Mouse (Mus musculus): ENCODE data around the gene Nek10. TPM values are rescaled to one million over a fixed set of nuclear protein-coding genes. Genes with fewer than 3 reads are reported as not detected.
A peak's percentile ranks its signal among the peaks of the same experiment; 100 is the strongest.
"Not testable (repeated sequence)": the region's sequence is repeated elsewhere in the genome, so short reads cannot be mapped to it uniquely, and the experiment has no call there.

Gene Nek10
- polyA plus RNA-seq, 1 experiment from 2014 or later = 0.01 TPM

DNA sequence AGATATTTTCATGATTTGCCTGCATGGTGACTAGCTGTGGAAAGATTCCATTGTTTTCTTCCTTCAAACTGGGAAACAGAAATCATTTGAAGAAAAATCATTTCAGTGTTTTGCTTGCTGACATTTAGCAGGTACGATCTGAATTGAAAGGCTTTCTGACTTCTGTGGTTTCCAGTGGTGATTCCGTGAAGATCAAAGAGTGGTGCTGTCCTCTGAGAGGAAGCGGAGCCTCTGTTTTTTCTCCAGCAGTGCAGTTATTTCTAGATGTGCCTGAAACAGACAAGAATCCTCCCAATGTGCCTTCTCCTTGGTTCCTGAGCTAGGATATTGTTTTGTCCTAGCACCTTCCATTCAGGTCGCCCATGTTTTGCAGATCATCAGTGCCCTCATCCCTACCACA is 208.2 kb downstream of the Nek10 start:
- no peaks in the 10 kb centered on the region for H3K36me3 ChIP-seq (ENCODE audit: insufficient read depth, low read length)
- no peaks in the 10 kb centered on the region for H3K4me1 ChIP-seq (replicated peaks; ENCODE audit: insufficient read depth, low read length)

DNA sequence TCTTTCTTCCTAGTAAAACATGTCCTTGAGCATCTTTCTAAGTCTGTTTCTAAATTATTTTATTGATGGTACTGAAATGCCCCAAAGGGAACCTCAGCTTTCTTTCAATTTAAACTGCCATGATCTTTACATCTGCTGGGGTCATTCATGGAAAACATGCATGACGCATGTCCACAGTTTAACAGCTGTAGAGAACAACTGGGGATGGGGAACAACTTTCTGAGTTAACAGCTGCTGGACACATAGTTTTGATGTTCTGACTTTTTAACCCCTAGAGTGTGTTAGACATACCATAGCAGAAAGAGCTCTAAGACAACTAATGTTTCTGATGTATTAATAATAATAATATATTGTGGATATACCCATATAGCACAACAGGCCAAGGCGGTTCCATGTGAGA is 211.6 kb downstream of the Nek10 start:
- Histone ChIP-seq H3K4me2 (ENCODE audit: low read length) (no peak overlapping the region), H3K9ac (ENCODE audit: low read depth, low read length) (no peak overlapping the region), H3K36me3 (ENCODE audit: insufficient read depth, low read length) (no peaks in the 10 kb centered on the region), H3K9me3 (replicated peaks; ENCODE audit: low read length) (no peaks in the 10 kb centered on the region), H3K4me1 (replicated peaks; ENCODE audit: insufficient read depth, low read length) (no peaks in the 10 kb centered on the region), H3K27me3 (ENCODE audit: insufficient read depth, low read length) (no peaks in the 10 kb centered on the region), H3K4me3 (replicated peaks; ENCODE audit: low read depth, low read length) (no peak overlapping the region), H3K27ac (no peak overlapping the region)
- DNase-seq (ENCODE audit: low spot score) (no peak), ATAC-seq (replicated peaks; ENCODE audit: low FRiP score, low read depth) (no peak)
- no peak for TF ChIP-seq CTCF (IDR thresholded peaks at IDR 0.05; ENCODE audit: low read depth)
- 80% methylated on average over 2 of the region's 2 CpGs for WGBS

More for the DNA sequence above, 208.2 kb downstream of the Nek10 start:
- Histone ChIP-seq H3K4me3 (replicated peaks; ENCODE audit: low read depth, low read length) (no peak overlapping the region), H3K27ac (no peak overlapping the region), H3K4me2 (ENCODE audit: low read length) (no peak overlapping the region), H3K9me3 (replicated peaks; ENCODE audit: low read length) (no peaks in the 10 kb centered on the region), H3K9ac (ENCODE audit: low read depth, low read length) (no peak overlapping the region), H3K27me3 (ENCODE audit: insufficient read depth, low read length) (no peaks in the 10 kb centered on the region)
- 62% methylated on average over 4 of the region's 4 CpGs for WGBS
- ATAC-seq (replicated peaks; ENCODE audit: low FRiP score, low read depth) = no peak
- DNase-seq (ENCODE audit: low spot score) = no peak
- no peak for TF ChIP-seq CTCF (IDR thresholded peaks at IDR 0.05; ENCODE audit: low read depth)

DNA sequence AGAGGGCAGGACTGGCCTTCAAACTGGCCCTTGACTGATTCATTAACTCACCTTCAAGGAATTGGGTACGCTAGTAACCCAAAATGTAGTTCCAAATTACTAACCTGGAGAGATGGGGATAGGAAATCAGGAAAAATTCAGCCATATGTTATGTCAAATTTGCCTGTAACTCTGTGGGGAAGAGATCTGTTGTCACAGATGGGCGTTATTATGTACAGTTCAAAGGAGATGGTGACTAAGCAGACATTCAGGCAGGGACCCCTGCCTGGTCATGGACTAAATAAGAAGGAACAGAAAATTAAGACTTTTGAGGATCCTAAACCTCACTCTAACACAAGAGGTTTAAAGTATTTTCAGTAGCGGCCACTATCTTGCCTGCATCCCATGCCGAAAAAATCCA is 227.4 kb downstream of the Nek10 start:
- not testable (repeated sequence) for H3K27me3 ChIP-seq (ENCODE audit: insufficient read depth, low read length); H3K9ac ChIP-seq (ENCODE audit: low read depth, low read length); H3K4me2 ChIP-seq (ENCODE audit: low read length); H3K4me3 ChIP-seq (replicated peaks; ENCODE audit: low read depth, low read length); H3K4me1 ChIP-seq (replicated peaks; ENCODE audit: insufficient read depth, low read length); ATAC-seq (replicated peaks; ENCODE audit: low FRiP score, low read depth); H3K9me3 ChIP-seq (replicated peaks; ENCODE audit: low read length); H3K36me3 ChIP-seq (ENCODE audit: insufficient read depth, low read length); DNase-seq (ENCODE audit: low spot score); H3K27ac ChIP-seq
- 85% methylated on average over 4 of the region's 4 CpGs for WGBS

DNA sequence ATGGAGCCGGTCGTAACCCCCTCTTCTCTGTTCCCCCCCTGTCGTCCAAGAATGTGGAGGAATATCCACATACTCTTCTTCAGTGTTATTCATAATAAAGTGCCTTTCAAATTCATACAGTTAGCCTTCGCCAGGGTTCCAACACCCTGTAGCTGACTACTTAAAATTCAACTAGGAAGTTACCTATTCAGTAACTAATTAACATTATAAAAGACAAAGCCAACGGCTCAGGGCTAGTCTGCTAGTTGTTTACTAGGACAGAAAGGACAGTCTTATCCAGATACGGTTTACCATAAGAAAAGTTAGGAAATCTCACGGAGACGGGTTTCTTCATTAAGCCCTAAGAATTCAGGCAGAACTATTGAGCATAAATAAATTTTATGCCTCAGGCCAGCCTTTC is 231.4 kb downstream of the Nek10 start:
- not testable (repeated sequence) for H3K27ac ChIP-seq; H3K27me3 ChIP-seq (ENCODE audit: insufficient read depth, low read length); H3K36me3 ChIP-seq (ENCODE audit: insufficient read depth, low read length); DNase-seq (ENCODE audit: low spot score); H3K9ac ChIP-seq (ENCODE audit: low read depth, low read length); H3K9me3 ChIP-seq (replicated peaks; ENCODE audit: low read length); H3K4me2 ChIP-seq (ENCODE audit: low read length); H3K4me1 ChIP-seq (replicated peaks; ENCODE audit: insufficient read depth, low read length); H3K4me3 ChIP-seq (replicated peaks; ENCODE audit: low read depth, low read length)
- 72% methylated on average over 8 of the region's 8 CpGs for WGBS
- ATAC-seq (replicated peaks; ENCODE audit: low FRiP score, low read depth) = peak; percentile 29; the same call in 1 of the 2 replicates

DNA sequence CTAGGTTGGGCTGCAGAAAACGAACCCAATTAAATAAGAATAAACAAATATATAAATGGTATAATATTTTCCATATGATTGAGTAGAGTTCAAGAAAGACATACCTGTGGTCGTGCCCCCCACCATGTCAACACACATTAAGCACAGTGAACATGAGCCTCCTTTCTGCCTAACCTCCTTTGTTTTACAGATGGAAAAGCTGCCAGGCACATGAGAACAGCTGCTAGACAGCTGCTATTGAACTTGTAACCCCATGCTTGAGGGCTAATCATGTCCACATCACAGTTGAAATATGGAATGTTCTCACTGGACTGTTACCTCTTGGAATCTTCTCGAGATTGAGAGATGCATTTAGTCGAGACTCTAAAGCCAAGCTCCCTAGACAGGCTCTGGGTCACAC is 245.0 kb downstream of the Nek10 start:
- ATAC-seq (replicated peaks; ENCODE audit: low FRiP score, low read depth) = no peak
- WGBS = 58% methylated on average over 4 of the region's 4 CpGs
- DNase-seq (ENCODE audit: low spot score) = no peak

DNA sequence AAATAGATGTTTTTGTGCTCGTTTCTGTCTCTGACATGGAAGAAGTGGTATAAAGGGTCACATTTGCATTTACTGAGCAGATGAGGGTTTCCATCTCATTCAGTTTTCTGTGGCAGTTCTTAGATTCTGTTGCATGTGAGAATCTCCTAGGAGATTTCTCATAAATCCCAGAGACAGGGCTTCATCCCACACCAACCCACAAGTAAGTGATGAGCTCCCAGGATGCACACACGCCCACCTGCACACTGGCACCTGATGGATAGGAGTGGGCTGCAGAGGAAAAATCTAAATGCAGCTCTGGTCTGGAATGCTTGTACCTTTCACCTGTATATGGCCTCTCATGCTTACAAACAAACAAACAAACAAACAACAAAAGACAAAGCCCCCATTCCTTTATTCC is 258.3 kb downstream of the Nek10 start:
- TF ChIP-seq CTCF (IDR thresholded peaks at IDR 0.05; ENCODE audit: low read depth) = no peak
- Histone ChIP-seq H3K4me1 (replicated peaks; ENCODE audit: insufficient read depth, low read length) (no peaks in the 10 kb centered on the region), H3K36me3 (ENCODE audit: insufficient read depth, low read length) (no peaks in the 10 kb centered on the region), H3K9me3 (replicated peaks; ENCODE audit: low read length) (no peaks in the 10 kb centered on the region), H3K4me2 (ENCODE audit: low read length) (no peak overlapping the region), H3K27me3 (ENCODE audit: insufficient read depth, low read length) (no peaks in the 10 kb centered on the region), H3K4me3 (replicated peaks; ENCODE audit: low read depth, low read length) (no peak overlapping the region), H3K9ac (ENCODE audit: low read depth, low read length) (no peak overlapping the region), H3K27ac (no peak overlapping the region)
- ATAC-seq (replicated peaks; ENCODE audit: low FRiP score, low read depth) (no peak), DNase-seq (ENCODE audit: low spot score) (no peak)
- WGBS = 65% methylated on average over 2 of the region's 2 CpGs

More for the DNA sequence above, 245.0 kb downstream of the Nek10 start:
- Histone ChIP-seq H3K4me1 (replicated peaks; ENCODE audit: insufficient read depth, low read length) (no peaks in the 10 kb centered on the region), H3K36me3 (ENCODE audit: insufficient read depth, low read length) (no peaks in the 10 kb centered on the region), H3K4me2 (ENCODE audit: low read length) (no peak overlapping the region), H3K27ac (no peak overlapping the region), H3K27me3 (ENCODE audit: insufficient read depth, low read length) (no peaks in the 10 kb centered on the region), H3K4me3 (replicated peaks; ENCODE audit: low read depth, low read length) (no peak overlapping the region), H3K9ac (ENCODE audit: low read depth, low read length) (no peak overlapping the region), H3K9me3 (replicated peaks; ENCODE audit: low read length) (no peaks in the 10 kb centered on the region)
- no peak for TF ChIP-seq CTCF (IDR thresholded peaks at IDR 0.05; ENCODE audit: low read depth)

Other genes starting within 250 kb of the Nek10 start
- 10.5 and 10.8 TPM in 2 replicates for gene Slc4a7, start 101.1 kb upstream of the Nek10 start, polyA plus RNA-seq (2015; fragmentation: Nextera tagmentation; extraction: Ambion mirVana)